Mouse (Mus musculus) ES-CJ7 (cell line): ENCODE data around the gene Gm10665.
"Not testable (repeated sequence)": the region's sequence is repeated elsewhere in the genome, so short reads cannot be mapped to it uniquely, and the experiment has no call there.

Source experiments
- DNase-seq: peaks from one replicate; pipeline ENCODE4 v3.0.0; 2011; ENCODE audit warnings: low read depth, low spot score

Gene Gm10665

GRCm38 (mm10) chr7:22463975-22464374 is at the start of gene Gm10665:
Gm10665 (minus strand) TSS chr7:22464075.
- DNase-seq: not testable (repeated sequence)

- not testable (repeated sequence) for DNase-seq
Observed at GRCm38 (mm10) chr7:22499578-22499977, 35.7 kb upstream of the Gm10665 start, which contains the start of gene Vmn1r151. Vmn1r151 (minus strand) TSS chr7:22499678.

GRCm38 (mm10) chr7:22438129-22438528 is 25.7 kb downstream of the Gm10665 start, which contains the start of gene Vmn1r149:
Vmn1r149 (minus strand) TSS chr7:22438229.
- not testable (repeated sequence) for DNase-seq

- DNase-seq: not testable (repeated sequence)
Observed at GRCm38 (mm10) chr7:22413283-22413682, 50.6 kb downstream of the Gm10665 start, which contains the start of gene Vmn1r148. Vmn1r148 (plus strand) TSS chr7:22413583.
